Mouse (Mus musculus): Measurements from ENCODE around the gene Hddc2. TPM values are rescaled to one million over a fixed set of nuclear protein-coding genes. Genes with fewer than 3 reads are reported as not detected.
"Not testable (repeated sequence)": the region's sequence is repeated elsewhere in the genome, so short reads cannot be mapped to it uniquely, and the experiment has no call there.

Gene Hddc2
- polyA plus RNA-seq, 1 experiment: 13.8 TPM

- no peak for TF ChIP-seq CTCF (IDR thresholded peaks at IDR 0.05; ENCODE audit: control insufficient read depth, insufficient read depth, low read length)
- no peak for TF ChIP-seq POLR2A (IDR thresholded peaks at IDR 0.05; ENCODE audit: borderline replicate concordance, control insufficient read depth, low read depth, low read length)
- no peak overlapping the region for H3K27ac ChIP-seq (ENCODE audit: control insufficient read depth, insufficient read depth, low read depth, low read length, poor library complexity)
- H3K4me1 ChIP-seq (ENCODE audit: control insufficient read depth, insufficient read depth, low read length): no peaks in the 10 kb centered on the region
- WGBS: 62% methylated on average over 4 of the region's 4 CpGs
- no peak overlapping the region for H3K4me3 ChIP-seq (replicated peaks; ENCODE audit: control insufficient read depth, low read depth, low read length)
These were observed 18.1 kb downstream of the Hddc2 start for GRCm38 (mm10) chr10:31331225-31331775.

- 77% methylated on average over 5 of the region's 5 CpGs for WGBS
- TF ChIP-seq POLR2A (IDR thresholded peaks at IDR 0.05; ENCODE audit: borderline replicate concordance, control insufficient read depth, low read depth, low read length): no peak
- TF ChIP-seq CTCF (IDR thresholded peaks at IDR 0.05; ENCODE audit: control insufficient read depth, insufficient read depth, low read length): no peak
- H3K4me1 ChIP-seq (ENCODE audit: control insufficient read depth, insufficient read depth, low read length): no peaks in the 10 kb centered on the region
These were observed 23.2 kb downstream of the Hddc2 start for GRCm38 (mm10) chr10:31336432-31336831.

GRCm38 (mm10) chr10:31346401-31346800 is 33.2 kb downstream of the Hddc2 start:
- WGBS: 75% methylated on average over 8 of the region's 8 CpGs
- TF ChIP-seq POLR2A (IDR thresholded peaks at IDR 0.05; ENCODE audit: borderline replicate concordance, control insufficient read depth, low read depth, low read length): no peak
- no peak for TF ChIP-seq CTCF (IDR thresholded peaks at IDR 0.05; ENCODE audit: control insufficient read depth, insufficient read depth, low read length)
- H3K4me3 ChIP-seq (replicated peaks; ENCODE audit: control insufficient read depth, low read depth, low read length): no peak overlapping the region
- no peak overlapping the region for H3K27ac ChIP-seq (ENCODE audit: control insufficient read depth, insufficient read depth, low read depth, low read length, poor library complexity)
- no peaks in the 10 kb centered on the region for H3K4me1 ChIP-seq (ENCODE audit: control insufficient read depth, insufficient read depth, low read length)

More at GRCm38 (mm10) chr10:31336432-31336831, 23.2 kb downstream of the Hddc2 start:
- H3K4me3 ChIP-seq (replicated peaks; ENCODE audit: control insufficient read depth, low read depth, low read length): no peak overlapping the region
- H3K27ac ChIP-seq (ENCODE audit: control insufficient read depth, insufficient read depth, low read depth, low read length, poor library complexity): no peak overlapping the region

- no peak overlapping the region for H3K4me3 ChIP-seq (replicated peaks; ENCODE audit: control insufficient read depth, low read depth, low read length)
- TF ChIP-seq CTCF (IDR thresholded peaks at IDR 0.05; ENCODE audit: control insufficient read depth, insufficient read depth, low read length): no peak
- no peak for TF ChIP-seq POLR2A (IDR thresholded peaks at IDR 0.05; ENCODE audit: borderline replicate concordance, control insufficient read depth, low read depth, low read length)
- 74% methylated on average over 2 of the region's 2 CpGs for WGBS
- H3K27ac ChIP-seq (ENCODE audit: control insufficient read depth, insufficient read depth, low read depth, low read length, poor library complexity): no peak overlapping the region
- H3K4me1 ChIP-seq (ENCODE audit: control insufficient read depth, insufficient read depth, low read length): no peaks in the 10 kb centered on the region
These were observed 37.9 kb downstream of the Hddc2 start for GRCm38 (mm10) chr10:31351056-31351455.

- H3K27ac ChIP-seq (ENCODE audit: control insufficient read depth, insufficient read depth, low read depth, low read length, poor library complexity): no peak overlapping the region
- no peak for TF ChIP-seq POLR2A (IDR thresholded peaks at IDR 0.05; ENCODE audit: borderline replicate concordance, control insufficient read depth, low read depth, low read length)
- no peak for TF ChIP-seq CTCF (IDR thresholded peaks at IDR 0.05; ENCODE audit: control insufficient read depth, insufficient read depth, low read length)
These were observed 39.8 kb downstream of the Hddc2 start for GRCm38 (mm10) chr10:31352845-31353427.

GRCm38 (mm10) chr10:31354141-31354540 is 41.0 kb downstream of the Hddc2 start:
- TF ChIP-seq CTCF (IDR thresholded peaks at IDR 0.05; ENCODE audit: control insufficient read depth, insufficient read depth, low read length) (no peak), POLR2A (IDR thresholded peaks at IDR 0.05; ENCODE audit: borderline replicate concordance, control insufficient read depth, low read depth, low read length) (no peak)
- Histone ChIP-seq H3K27ac (ENCODE audit: control insufficient read depth, insufficient read depth, low read depth, low read length, poor library complexity) (no peak overlapping the region), H3K4me1 (ENCODE audit: control insufficient read depth, insufficient read depth, low read length) (no peaks in the 10 kb centered on the region), H3K4me3 (replicated peaks; ENCODE audit: control insufficient read depth, low read depth, low read length) (no peak overlapping the region)
- 65% methylated on average over 2 of the region's 2 CpGs for WGBS

More at GRCm38 (mm10) chr10:31352845-31353427, 39.8 kb downstream of the Hddc2 start:
- H3K4me3 ChIP-seq (replicated peaks; ENCODE audit: control insufficient read depth, low read depth, low read length): no peak overlapping the region
- H3K4me1 ChIP-seq (ENCODE audit: control insufficient read depth, insufficient read depth, low read length): no peaks in the 10 kb centered on the region
- 82% methylated on average over 1 of the region's 1 CpGs for WGBS

GRCm38 (mm10) chr10:31354886-31355461 is 41.8 kb downstream of the Hddc2 start:
- H3K4me3 ChIP-seq (replicated peaks; ENCODE audit: control insufficient read depth, low read depth, low read length): no peak overlapping the region
- no peaks in the 10 kb centered on the region for H3K4me1 ChIP-seq (ENCODE audit: control insufficient read depth, insufficient read depth, low read length)
- 80% methylated on average over 7 of the region's 7 CpGs for WGBS
- TF ChIP-seq POLR2A (IDR thresholded peaks at IDR 0.05; ENCODE audit: borderline replicate concordance, control insufficient read depth, low read depth, low read length) (no peak), CTCF (IDR thresholded peaks at IDR 0.05; ENCODE audit: control insufficient read depth, insufficient read depth, low read length) (no peak)
- no peak overlapping the region for H3K27ac ChIP-seq (ENCODE audit: control insufficient read depth, insufficient read depth, low read depth, low read length, poor library complexity)

GRCm38 (mm10) chr10:31359749-31360148 is 46.6 kb downstream of the Hddc2 start:
- H3K27ac ChIP-seq (ENCODE audit: control insufficient read depth, insufficient read depth, low read depth, low read length, poor library complexity): no peak overlapping the region
- 58% methylated on average over 4 of the region's 4 CpGs for WGBS
- no peak overlapping the region for H3K4me3 ChIP-seq (replicated peaks; ENCODE audit: control insufficient read depth, low read depth, low read length)
- H3K4me1 ChIP-seq (ENCODE audit: control insufficient read depth, insufficient read depth, low read length): no peaks in the 10 kb centered on the region
- TF ChIP-seq CTCF (IDR thresholded peaks at IDR 0.05; ENCODE audit: control insufficient read depth, insufficient read depth, low read length) (no peak), POLR2A (IDR thresholded peaks at IDR 0.05; ENCODE audit: borderline replicate concordance, control insufficient read depth, low read depth, low read length) (no peak)

GRCm38 (mm10) chr10:31370200-31370599 is 57.0 kb downstream of the Hddc2 start:
- H3K27ac ChIP-seq (ENCODE audit: control insufficient read depth, insufficient read depth, low read depth, low read length, poor library complexity); H3K4me1 ChIP-seq (ENCODE audit: control insufficient read depth, insufficient read depth, low read length); H3K4me3 ChIP-seq (replicated peaks; ENCODE audit: control insufficient read depth, low read depth, low read length): not testable (repeated sequence)
- WGBS: 27% methylated on average over 4 of the region's 5 CpGs
